Mouse (Mus musculus): ENCODE results near the gene Bag5. TPM values are rescaled to one million over a fixed set of nuclear protein-coding genes. Genes with fewer than 3 reads are reported as not detected.

Gene Bag5
- total and polyA plus RNA-seq, 2 experiments from 2014 or later, result 16.3 to 34.7 TPM

GRCm38 (mm10) chr12:111696239-111696638 is 16.8 kb downstream of the Bag5 start:
- 27% methylated on average over 6 of the region's 6 CpGs for WGBS
- Histone ChIP-seq H3K27ac (ENCODE audit: low read depth) (no peak overlapping the region), H3K4me1 (ENCODE audit: control insufficient read depth, insufficient read depth) (peaks cover 23% of the 10 kb centered on the region), H3K4me3 (ENCODE audit: low read depth, low read length) (no peak overlapping the region), H3K9ac (replicated peaks; ENCODE audit: low read depth, low read length) (no peak overlapping the region), H3K36me3 (replicated peaks; ENCODE audit: control insufficient read depth, insufficient read depth, low read length) (no peaks in the 10 kb centered on the region), H3K4me2 (ENCODE audit: low read depth, low read length) (no peak overlapping the region), H3K27me3 (ENCODE audit: control insufficient read depth, insufficient read depth, low read length) (no peaks in the 10 kb centered on the region), H3K9me3 (replicated peaks; ENCODE audit: control insufficient read depth, low read length) (no peaks in the 10 kb centered on the region)
- TF ChIP-seq EP300 (IDR thresholded peaks at IDR 0.05; ENCODE audit: low read depth), result no peak
- peak; percentile 84 for TF ChIP-seq CTCF (IDR thresholded peaks at IDR 0.05; ENCODE audit: low read depth)
- DNase-seq (ENCODE audit: low spot score) (peak; percentile 84), ATAC-seq (ENCODE audit: insufficient read depth, low read depth) (peak; percentile 28)

- no peak for ATAC-seq (ENCODE audit: insufficient read depth, low read depth)
- Histone ChIP-seq H3K4me1 (ENCODE audit: control insufficient read depth, insufficient read depth) (peaks cover 31% of the 10 kb centered on the region), H3K9me3 (replicated peaks; ENCODE audit: control insufficient read depth, low read length) (no peaks in the 10 kb centered on the region), H3K27me3 (ENCODE audit: control insufficient read depth, insufficient read depth, low read length) (no peaks in the 10 kb centered on the region), H3K4me3 (ENCODE audit: low read depth, low read length) (no peak overlapping the region), H3K27ac (ENCODE audit: low read depth) (peak overlapping the region; percentile 67), H3K9ac (replicated peaks; ENCODE audit: low read depth, low read length) (no peak overlapping the region), H3K4me2 (ENCODE audit: low read depth, low read length) (no peak overlapping the region), H3K36me3 (replicated peaks; ENCODE audit: control insufficient read depth, insufficient read depth, low read length) (no peaks in the 10 kb centered on the region)
- no peak for DNase-seq (ENCODE audit: low spot score)
- TF ChIP-seq EP300 (IDR thresholded peaks at IDR 0.05; ENCODE audit: low read depth) (no peak), CTCF (IDR thresholded peaks at IDR 0.05; ENCODE audit: low read depth) (no peak)
- WGBS, result 66% methylated on average over 12 of the region's 13 CpGs
Observed at GRCm38 (mm10) chr12:111694880-111695804, 17.9 kb downstream of the Bag5 start.

DNA sequence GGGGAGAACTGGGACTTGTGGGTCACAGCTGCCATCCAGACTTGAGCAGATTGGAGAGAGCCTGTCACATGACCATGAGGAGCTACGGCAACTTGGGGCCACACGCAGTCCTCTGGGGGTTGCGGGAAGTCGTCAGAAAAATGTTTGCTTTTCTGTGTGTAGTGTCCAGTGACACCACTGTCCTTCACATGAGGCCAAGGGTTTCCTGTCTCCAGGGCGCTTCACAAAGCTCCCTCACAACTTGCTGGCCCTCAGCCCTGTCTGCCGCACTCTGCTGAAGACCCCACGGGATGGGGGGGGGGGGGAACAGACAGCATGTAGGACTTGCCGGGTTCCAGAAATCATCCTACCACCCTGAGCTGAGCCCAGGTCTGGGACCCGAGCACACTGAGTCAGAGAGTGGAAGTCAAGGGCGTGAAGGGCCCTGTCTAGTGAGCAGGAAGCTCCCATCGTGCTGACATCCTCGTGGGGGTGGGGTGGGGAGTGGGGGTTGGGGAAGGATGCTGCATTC is 18.7 kb downstream of the Bag5 start:
- Histone ChIP-seq H3K9me3 (replicated peaks; ENCODE audit: control insufficient read depth, low read length) (no peaks in the 10 kb centered on the region), H3K27ac (ENCODE audit: low read depth) (peak overlapping the region; percentile 67), H3K9ac (replicated peaks; ENCODE audit: low read depth, low read length) (no peak overlapping the region; the same call in 1 of the 2 replicates), H3K36me3 (replicated peaks; ENCODE audit: control insufficient read depth, insufficient read depth, low read length) (no peaks in the 10 kb centered on the region), H3K4me2 (ENCODE audit: low read depth, low read length) (peak overlapping the region; percentile 14; the same call in 1 of the 2 replicates), H3K27me3 (ENCODE audit: control insufficient read depth, insufficient read depth, low read length) (no peaks in the 10 kb centered on the region), H3K4me1 (ENCODE audit: control insufficient read depth, insufficient read depth) (peaks cover 33% of the 10 kb centered on the region), H3K4me3 (ENCODE audit: low read depth, low read length) (no peak overlapping the region)
- 0 out of 2 replicates have a peak, but pooled peaks have one; percentile 21 for ATAC-seq (ENCODE audit: insufficient read depth, low read depth)
- 24% methylated on average over 12 of the region's 12 CpGs for WGBS
- peak; percentile 31 for DNase-seq (ENCODE audit: low spot score)
- no peak for TF ChIP-seq EP300 (IDR thresholded peaks at IDR 0.05; ENCODE audit: low read depth)
- TF ChIP-seq CTCF (IDR thresholded peaks at IDR 0.05; ENCODE audit: low read depth), result no peak

DNA sequence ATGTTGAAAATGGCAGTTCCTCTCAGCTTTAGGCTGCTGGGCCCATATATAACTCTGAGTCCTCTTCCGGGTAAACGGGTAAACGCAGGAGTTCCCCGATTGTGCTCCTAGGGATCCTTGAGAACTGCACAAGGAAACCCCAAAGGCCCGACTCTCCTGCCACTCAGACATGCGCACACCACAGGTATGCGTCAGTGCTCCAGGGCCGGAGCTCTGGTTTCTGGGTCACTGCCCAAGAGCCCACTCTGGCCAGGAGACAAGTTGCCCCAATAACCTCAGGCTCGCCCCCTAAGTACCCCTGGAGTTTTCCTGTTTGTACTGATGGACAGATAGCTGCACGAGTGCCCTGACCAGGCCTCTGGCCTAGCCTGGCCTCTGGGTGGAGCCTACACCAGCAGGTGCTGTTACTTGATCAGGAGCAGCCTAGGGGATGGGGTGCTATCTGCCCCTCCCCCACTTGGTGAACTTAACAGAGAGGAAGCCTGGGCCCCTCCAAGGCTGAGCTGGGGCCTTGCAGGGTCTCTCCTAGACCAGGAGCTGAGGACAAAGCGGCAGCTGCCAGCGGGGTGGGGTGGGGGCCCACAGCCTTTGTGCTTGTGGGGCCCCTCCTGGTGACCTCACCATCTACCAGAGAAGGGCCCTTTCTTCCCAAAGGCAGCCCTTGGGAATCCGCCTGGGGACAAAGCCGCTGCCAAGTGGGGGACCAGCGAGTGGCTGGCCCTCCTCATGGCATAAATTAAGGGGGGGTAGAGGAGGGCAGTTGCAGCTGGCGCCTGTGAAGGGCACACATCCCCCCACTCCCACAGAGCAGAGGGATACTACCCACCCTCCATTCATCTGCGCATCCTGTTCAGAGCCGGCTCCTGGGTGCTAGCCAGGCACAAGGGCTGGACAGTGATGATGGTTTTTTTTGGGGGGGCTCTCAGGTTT is 19.5 kb downstream of the Bag5 start:
- TF ChIP-seq EP300 (IDR thresholded peaks at IDR 0.05; ENCODE audit: low read depth) (no peak), CTCF (IDR thresholded peaks at IDR 0.05; ENCODE audit: low read depth) (no peak)
- H3K27ac ChIP-seq (ENCODE audit: low read depth), result peak overlapping the region; percentile 67
- DNase-seq (ENCODE audit: low spot score) (peak; percentile 30), ATAC-seq (ENCODE audit: insufficient read depth, low read depth) (no peak)
- H3K9me3 ChIP-seq (replicated peaks; ENCODE audit: control insufficient read depth, low read length), result no peaks in the 10 kb centered on the region
- H3K9ac ChIP-seq (replicated peaks; ENCODE audit: low read depth, low read length), result no peak overlapping the region; the same call in 1 of the 2 replicates
- no peak overlapping the region for H3K4me3 ChIP-seq (ENCODE audit: low read depth, low read length)
- H3K4me1 ChIP-seq (ENCODE audit: control insufficient read depth, insufficient read depth), result peaks cover 37% of the 10 kb centered on the region
- H3K27me3 ChIP-seq (ENCODE audit: control insufficient read depth, insufficient read depth, low read length), result no peaks in the 10 kb centered on the region
- 62% methylated on average over 18 of the region's 18 CpGs for WGBS
- H3K36me3 ChIP-seq (replicated peaks; ENCODE audit: control insufficient read depth, insufficient read depth, low read length), result no peaks in the 10 kb centered on the region
- peak overlapping the region; percentile 14; the same call in 1 of the 2 replicates for H3K4me2 ChIP-seq (ENCODE audit: low read depth, low read length)

- Histone ChIP-seq H3K9me3 (replicated peaks; ENCODE audit: control insufficient read depth, low read length) (no peaks in the 10 kb centered on the region), H3K4me3 (ENCODE audit: low read depth, low read length) (no peak overlapping the region), H3K36me3 (replicated peaks; ENCODE audit: control insufficient read depth, insufficient read depth, low read length) (no peaks in the 10 kb centered on the region), H3K4me2 (ENCODE audit: low read depth, low read length) (no peak overlapping the region), H3K27ac (ENCODE audit: low read depth) (no peak overlapping the region), H3K4me1 (ENCODE audit: control insufficient read depth, insufficient read depth) (peaks cover 43% of the 10 kb centered on the region), H3K9ac (replicated peaks; ENCODE audit: low read depth, low read length) (no peak overlapping the region), H3K27me3 (ENCODE audit: control insufficient read depth, insufficient read depth, low read length) (no peaks in the 10 kb centered on the region)
- 92% methylated on average over 5 of the region's 5 CpGs for WGBS
- no peak for ATAC-seq (ENCODE audit: insufficient read depth, low read depth)
- TF ChIP-seq CTCF (IDR thresholded peaks at IDR 0.05; ENCODE audit: low read depth) (no peak), EP300 (IDR thresholded peaks at IDR 0.05; ENCODE audit: low read depth) (no peak)
- no peak for DNase-seq (ENCODE audit: low spot score)
Observed at GRCm38 (mm10) chr12:111692899-111693298, 20.2 kb downstream of the Bag5 start.
